Mouse (Mus musculus) spleen, adult 2 months (tissue): ENCODE results near the gene Tob2.

Experiments used
- CTCF ChIP-seq: fragments of 200-500 bp; IDR thresholded peaks from 2 replicates; pipeline ENCODE4 v1.5.1; 2011; ENCODE audit warnings: mild to moderate bottlenecking, inconsistent platforms; ENCODE audit not compliant: insufficient read depth, insufficient read length, insufficient replicate concordance; ENCODE audit errors: extremely low read depth
- POLR2A ChIP-seq: fragments of 200-500 bp; IDR thresholded peaks from 2 replicates; pipeline ENCODE4 v1.6.1; 2011; ENCODE audit warnings: low read depth, low read length, inconsistent platforms

DNA sequence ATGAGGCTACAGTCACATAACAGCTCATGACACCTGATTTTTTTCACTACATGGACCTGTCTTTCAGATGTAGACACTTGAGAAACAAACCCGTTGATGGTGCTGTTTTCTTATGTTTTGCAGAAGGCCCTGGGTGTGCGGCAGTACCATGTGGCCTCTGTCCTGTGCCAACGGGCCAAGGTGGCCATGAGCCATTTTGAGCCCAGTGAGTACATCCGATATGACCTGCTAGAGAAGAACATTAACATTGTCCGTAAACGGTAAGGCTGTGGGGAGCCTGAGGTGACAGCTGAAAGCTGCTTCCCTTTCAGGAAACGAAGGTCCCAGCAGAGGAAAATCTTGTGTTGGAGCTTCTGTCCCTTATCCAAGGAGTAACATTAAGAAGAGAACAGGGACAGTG is 30.6 kb upstream of the Tob2 start:
- TF ChIP-seq POLR2A (no peak), CTCF (no peak)
